Mouse (Mus musculus) left cerebral cortex, adult 9 months (tissue): ENCODE measurements around the gene Fchsd2.

Source experiments
- DNase-seq, 2 experiments: peaks; one replicate each; pipeline ENCODE4 v3.0.0; 2022; ENCODE audit warnings: low spot score in 2 of 2

Fchsd2 gene

GRCm38 (mm10) chr7:101290401-101290800 is 197.7 kb downstream of the Fchsd2 start:
- DNase-seq = no peak

DNA sequence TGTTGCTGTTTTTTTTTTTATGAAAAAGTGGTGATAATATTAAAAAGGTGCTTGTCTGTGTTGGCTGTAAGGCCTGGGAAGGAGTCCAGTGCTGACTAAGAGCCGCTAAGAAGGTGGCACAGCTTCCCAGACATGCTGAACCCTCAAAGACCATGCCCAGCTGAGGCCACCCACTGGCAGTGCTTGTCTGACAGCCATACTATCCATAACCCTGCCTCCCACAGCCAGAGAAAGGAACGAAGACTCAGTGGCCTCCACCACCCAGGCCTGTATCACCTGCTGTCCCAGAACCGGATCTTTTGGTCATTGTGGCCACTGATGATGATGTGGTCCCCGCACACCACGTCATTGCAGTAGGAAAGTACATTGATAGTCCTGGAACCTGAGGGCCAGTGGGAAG is 198.5 kb downstream of the Fchsd2 start:
- no peak for DNase-seq

DNA sequence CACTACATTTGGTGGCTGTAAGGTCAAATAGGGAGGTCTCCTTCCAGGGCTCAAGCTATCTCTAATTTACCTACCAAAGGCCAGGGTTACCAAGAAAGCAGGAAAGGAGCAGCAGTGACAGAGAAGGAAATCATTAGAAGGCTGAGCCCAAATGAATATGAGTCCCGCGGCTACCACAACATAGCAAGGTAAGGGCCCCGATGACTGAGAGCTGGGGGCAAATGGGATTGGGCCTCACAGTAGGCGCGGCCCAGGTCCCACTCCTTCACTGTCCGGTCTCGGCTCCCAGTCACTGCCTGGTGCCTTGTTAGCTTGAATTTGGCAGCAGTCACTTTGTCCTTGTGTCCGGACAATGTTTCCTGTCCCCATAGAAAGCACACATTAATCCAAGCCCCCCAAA is 199.0 kb downstream of the Fchsd2 start:
- DNase-seq = no peak

DNA sequence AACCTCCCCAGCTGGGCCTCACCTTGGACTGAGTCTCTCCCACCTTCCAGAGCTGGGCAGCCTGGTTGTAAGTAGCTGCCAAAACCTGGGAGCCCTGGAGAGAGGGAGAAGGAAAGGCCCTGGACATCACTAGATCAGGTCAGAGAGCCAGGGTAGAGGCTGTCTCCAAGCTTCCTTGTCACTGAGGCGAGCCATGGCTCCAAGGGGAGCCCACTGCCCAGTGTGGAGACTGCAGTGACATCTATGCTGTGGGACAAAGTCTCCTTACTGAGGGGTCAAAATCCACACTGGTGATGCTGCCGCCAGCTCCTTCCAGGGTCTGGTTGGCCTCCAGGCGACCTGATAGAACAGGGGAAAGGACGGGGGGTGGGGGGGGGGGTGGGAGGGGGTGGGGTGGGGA is 199.4 kb downstream of the Fchsd2 start:
- DNase-seq = no peak

DNA sequence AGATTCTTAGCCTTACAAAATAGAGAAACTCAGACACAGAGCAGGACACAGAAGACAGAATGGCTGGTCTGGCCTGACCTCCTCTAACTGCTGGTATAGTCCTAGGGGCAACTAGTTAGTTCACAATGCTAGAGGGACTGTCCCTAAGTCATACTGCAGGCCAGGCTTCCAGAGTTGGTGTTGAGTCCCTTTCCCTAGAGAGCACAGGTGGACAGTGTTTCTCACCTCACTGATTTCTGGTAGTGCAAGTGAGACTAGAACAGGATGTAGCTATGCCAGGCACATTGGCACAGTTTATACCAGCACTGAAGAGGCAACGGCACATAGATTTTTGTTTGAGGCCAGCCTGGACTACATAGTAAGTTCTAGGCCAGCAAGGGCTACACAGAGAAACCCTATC is 200.0 kb downstream of the Fchsd2 start:
- DNase-seq = no peak

- DNase-seq = no peak
Measured at GRCm38 (mm10) chr7:101293138-101293537, 200.5 kb downstream of the Fchsd2 start.

GRCm38 (mm10) chr7:101293611-101294010 is 200.9 kb downstream of the Fchsd2 start:
- DNase-seq = no peak

- DNase-seq = no peak
Measured at GRCm38 (mm10) chr7:101295438-101295837, 202.8 kb downstream of the Fchsd2 start.

GRCm38 (mm10) chr7:101296252-101297022 is 203.8 kb downstream of the Fchsd2 start:
- peak; percentile 76 to 89 for DNase-seq

DNA sequence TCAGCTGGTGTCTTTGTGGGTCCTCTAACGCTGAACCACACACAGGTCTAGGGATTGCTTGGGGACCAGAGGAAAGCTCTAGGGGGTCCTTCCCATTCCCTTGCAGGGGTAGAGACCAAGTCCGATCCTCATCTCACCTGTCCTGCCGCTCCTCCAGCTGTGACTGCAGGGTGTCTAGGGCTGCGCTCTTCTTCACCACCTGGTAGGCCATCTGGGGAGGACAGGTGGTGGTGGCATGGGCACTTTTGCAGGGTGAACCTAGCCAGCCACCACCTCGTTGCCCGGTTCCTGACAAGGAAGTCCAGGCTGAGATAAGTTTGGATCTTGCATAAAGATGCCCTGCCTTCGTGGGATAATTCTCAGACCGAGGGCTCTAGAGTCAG is 204.4 kb downstream of the Fchsd2 start:
- no peak for DNase-seq

DNA sequence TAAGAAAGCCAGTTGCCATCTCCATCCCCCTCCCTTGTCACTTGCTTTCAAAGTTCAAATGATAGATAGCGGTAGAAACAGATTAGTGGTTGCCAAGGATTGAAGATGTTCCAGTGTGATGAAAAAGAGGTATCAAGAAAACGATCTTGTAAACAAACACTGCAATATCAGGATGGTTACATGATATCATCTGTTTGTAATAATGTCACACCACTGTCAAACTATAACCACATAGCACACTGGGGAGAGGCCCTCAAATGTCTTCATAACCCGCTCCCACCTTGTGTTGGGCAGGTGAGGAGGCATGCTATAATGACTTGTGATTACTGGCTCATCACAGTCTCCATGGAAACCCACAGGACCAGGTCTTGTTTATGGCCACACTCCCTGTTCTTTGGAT is 205.7 kb downstream of the Fchsd2 start:
- DNase-seq = no peak

DNA sequence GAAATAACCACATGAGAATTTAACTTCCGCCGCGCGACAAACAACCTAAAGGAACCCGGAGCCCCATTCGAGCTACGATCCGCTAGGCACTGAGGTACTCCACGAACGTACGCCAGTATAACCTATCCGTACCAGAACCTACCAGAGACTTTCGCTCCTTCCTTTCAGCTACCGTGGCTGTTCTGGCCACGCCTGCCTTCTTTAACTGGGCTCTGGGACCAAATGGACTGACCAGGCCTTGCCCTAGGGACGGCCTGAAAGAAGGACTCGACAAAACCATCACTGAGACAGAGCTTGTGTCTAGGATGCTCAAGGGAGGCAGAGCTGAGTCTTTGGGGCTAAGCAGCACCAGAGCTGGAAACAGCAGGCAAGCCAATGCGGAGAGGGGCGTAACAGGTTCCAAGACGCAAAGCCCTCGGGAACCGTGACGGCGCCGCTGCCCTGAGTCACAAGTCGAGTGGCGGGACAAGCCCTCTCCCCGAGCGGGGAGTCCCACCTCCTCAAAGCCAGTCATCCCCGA is 208.8 kb downstream of the Fchsd2 start:
- peak in 1 of 2 experiments; percentile 42 for DNase-seq

- peak; percentile 91 for DNase-seq
Measured at GRCm38 (mm10) chr7:101301881-101302456, 209.3 kb downstream of the Fchsd2 start, which contains the start of gene Atg16l2. Gene Atg16l2, minus strand, starts transcription at chr7:101302251.

DNA sequence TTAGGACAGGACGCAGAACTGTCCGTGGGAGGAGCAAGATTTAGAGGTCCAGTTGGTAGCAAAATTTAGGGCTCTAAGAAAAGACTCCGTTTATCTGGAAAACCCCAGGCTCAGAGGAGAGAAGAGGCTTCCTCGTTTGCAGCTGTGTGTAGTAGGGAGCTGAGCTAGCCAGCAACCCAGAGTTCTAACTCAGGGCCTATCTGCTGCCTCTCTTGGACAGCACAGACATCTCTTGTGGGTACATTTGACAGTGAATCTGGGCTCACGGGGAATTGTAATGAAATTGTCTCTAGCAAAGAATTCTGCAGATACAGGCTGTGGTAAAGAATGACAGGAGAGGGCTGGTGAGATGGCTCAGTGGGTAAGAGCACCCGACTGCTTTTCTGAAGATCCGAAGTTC is 210.0 kb downstream of the Fchsd2 start:
- no peak for DNase-seq

- no peak for DNase-seq
Measured at GRCm38 (mm10) chr7:101306841-101307240, 214.2 kb downstream of the Fchsd2 start.

DNA sequence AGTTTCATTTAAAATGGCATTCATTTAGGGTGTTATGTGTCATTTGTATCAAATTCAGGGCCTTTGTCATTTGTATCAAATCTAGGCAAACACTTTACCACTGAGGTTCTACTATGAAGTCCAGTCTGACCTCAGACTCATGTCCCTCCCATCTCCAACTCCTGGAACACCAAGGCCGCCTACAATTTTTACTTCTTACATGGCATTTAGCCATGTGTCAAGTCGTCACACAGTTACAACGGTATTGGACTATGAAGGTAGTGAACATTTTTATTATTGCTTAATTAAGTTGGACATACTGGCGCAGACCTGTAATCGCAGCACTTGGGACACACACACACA is 217.3 kb downstream of the Fchsd2 start:
- DNase-seq = no peak

GRCm38 (mm10) chr7:101310327-101311028 is 217.8 kb downstream of the Fchsd2 start:
- peak; percentile 95 to 99 for DNase-seq

DNA sequence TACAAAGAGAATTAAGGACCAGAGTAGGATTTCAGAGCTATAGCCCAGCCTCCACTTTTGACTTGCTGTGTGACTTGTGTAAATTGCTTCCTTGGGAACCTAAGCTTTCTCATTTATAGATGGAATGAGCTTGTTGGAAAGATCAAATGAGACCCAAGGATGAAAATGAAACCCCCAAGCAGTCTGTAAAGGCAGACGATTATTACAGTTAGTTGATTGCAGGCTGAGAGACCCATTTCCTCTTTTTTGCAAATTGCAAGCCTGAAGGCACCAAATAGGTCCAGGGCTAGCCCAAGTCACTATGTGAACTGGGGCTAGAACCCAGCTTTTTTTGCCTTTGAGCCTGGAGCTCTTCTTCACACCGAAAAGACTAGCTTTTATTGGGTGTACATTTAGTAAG is 218.4 kb downstream of the Fchsd2 start:
- DNase-seq = no peak

DNA sequence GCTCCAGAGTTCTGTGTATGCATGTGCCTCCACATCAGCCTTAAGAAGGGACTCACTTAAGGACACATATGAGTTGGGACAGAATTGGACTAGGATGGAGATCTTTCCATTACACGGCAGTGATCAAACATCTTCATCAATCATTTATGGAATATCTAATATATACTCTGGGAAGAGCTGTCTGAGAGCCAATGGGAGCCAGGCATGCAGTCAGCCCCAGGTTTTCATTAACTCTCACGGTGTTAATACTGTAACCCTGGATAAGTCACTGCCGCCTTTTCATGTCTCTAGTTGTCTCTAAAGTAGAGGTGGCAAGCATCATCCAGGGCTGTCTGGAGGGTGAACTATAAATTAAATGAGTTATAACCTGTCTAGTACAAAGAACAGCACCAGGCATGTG is 220.4 kb downstream of the Fchsd2 start:
- DNase-seq = no peak

- peak; percentile 73 to 76 for DNase-seq
Measured at GRCm38 (mm10) chr7:101314396-101314795, 221.7 kb downstream of the Fchsd2 start.

DNA sequence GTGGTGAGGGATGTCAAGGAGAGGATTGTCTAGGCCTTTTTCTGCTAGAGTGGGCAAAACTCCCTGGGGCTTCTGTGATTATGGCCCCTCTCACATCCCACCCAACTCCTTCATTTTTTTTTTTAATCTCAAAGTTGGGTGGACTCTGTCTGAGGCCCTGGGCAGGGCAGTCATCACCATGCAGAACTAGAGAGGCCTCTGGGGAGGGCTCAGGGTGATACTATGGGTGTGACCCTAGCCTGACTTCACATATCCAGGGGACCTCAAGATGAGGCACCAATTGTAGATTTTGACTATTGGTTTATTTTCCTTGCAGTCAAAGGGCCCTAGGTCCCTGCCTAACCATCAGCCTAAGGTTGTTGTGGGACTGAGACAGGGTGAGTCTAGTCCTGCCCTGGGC is 223.0 kb downstream of the Fchsd2 start:
- DNase-seq = no peak

DNA sequence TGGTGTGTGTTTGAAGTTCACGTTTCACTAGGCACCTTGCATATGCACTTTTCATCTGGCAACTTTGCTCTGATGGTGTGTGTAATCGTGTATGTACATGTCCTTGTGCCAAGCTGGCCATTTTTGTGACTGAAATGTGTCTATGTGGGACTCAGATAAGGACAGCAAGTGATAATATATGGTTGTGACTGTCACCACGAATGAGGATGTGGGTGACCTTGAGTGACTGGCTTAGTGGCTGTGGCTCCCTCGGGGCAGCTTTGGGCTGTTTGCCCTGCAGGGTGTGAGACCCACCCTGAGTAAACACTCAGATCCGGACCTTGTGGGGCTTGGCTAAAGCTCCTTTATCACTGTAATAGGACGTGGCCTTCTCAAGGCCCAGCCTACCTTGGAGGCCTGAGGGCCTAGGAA is 223.9 kb downstream of the Fchsd2 start:
- no peak for DNase-seq

DNA sequence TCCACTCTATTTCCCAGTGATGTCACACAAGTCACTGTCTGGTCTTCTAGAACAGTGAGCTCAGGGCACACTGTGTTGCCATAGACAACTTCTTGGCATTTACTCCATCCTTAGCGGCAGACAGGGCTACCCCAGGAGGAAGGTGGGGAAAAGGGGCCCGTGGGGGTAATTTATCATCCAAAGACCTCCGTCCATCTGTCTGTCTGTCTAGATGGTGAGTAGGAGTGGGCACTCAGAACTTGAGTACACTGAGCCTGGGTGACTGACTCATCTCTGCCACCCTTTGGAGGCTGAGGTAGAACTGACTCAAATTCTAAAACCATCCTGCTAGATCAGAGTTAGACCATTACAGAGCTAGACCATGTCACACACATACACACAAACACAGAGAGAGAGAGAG is 224.4 kb downstream of the Fchsd2 start, which contains the start of gene Stard10:
TSS of gene Stard10 (plus strand) at position 73 of the 400 bp plus-strand sequence.
- no peak for DNase-seq
